Mouse (Mus musculus) megakaryocyte, embryonic 14.5 days (primary cell): ENCODE measurements around the gene Cmc1.

ENCODE experiments used
- FLI1 ChIP-seq: IDR thresholded peaks from 2 replicates; pipeline ENCODE4 v1.6.1; 2012; ENCODE audit warnings: low read length, inconsistent platforms, mixed read lengths
- GATA1 ChIP-seq: IDR thresholded peaks from 3 replicates; pipeline ENCODE4 v1.6.1; 2012; ENCODE audit warnings: mixed read lengths, low read length, inconsistent platforms, borderline replicate concordance

DNA sequence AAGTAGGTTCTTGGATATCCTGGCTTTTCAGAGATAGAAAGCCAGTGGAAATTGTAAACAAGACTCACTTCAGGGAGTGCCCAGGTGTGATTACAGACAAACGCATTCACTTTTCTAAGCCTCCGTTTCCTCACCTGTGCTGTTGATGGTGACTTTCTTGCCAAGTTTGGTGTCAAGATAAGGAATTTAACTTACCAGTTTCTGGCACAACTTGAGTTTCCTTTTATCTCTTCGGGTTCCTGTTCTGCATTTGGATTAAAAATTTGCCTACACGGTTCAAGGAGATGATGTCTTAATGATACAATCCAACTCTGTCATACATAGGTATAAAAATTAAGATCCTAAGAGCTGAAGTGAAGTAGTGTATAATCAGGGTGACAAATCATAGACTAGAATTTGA is 107.2 kb downstream of the Cmc1 start:
- TF ChIP-seq GATA1 = no peak
- no peak for TF ChIP-seq FLI1
